Mouse (Mus musculus) G1E (cell line): ENCODE measurements at regions not wholly inside any gene's neighbourhood (a gene's known extent, or its start where the extent isn't known, plus 50 kb on each side); places are given as distances from the start of the nearest gene placed in this dataset.

ENCODE experiments used
- CTCF ChIP-seq: IDR thresholded peaks from 2 replicates; pipeline ENCODE4 v1.5.1; 2012; ENCODE audit warnings: low read depth, low read length, inconsistent platforms, mixed read lengths
- GATA1 ChIP-seq: IDR thresholded peaks from 2 replicates; pipeline ENCODE4 v1.6.1; 2012; ENCODE audit warnings: borderline replicate concordance, low read length, inconsistent platforms, mixed read lengths
- POLR2AphosphoS5 ChIP-seq: IDR thresholded peaks from 2 replicates; pipeline ENCODE4 v1.6.1; 2012; ENCODE audit warnings: low read depth, low read length, inconsistent platforms; ENCODE audit not compliant: insufficient replicate concordance
- TAL1 ChIP-seq: conservative IDR thresholded peaks from 2 replicates; pipeline ENCODE4 v1.6.1; 2012; ENCODE audit warnings: low read depth, low read length, inconsistent platforms, mixed read lengths

- no peak for TF ChIP-seq CTCF
- TF ChIP-seq GATA1 = no peak
- no peak for TF ChIP-seq TAL1
- no peak for TF ChIP-seq POLR2AphosphoS5
Observed at GRCm38 (mm10) chr12:91980321-91980720, 131.4 kb upstream of the Sel1l start.
